Mouse (Mus musculus): ENCODE results near the gene Mpo.

- no peak for TF ChIP-seq CTCF (IDR thresholded peaks at IDR 0.05; ENCODE audit: control insufficient read depth, insufficient read depth, insufficient replicate concordance, low read depth, low read length)
- TF ChIP-seq POLR2A (IDR thresholded peaks at IDR 0.05; ENCODE audit: control insufficient read depth, low read depth, low read length), result no peak
Measured at GRCm38 (mm10) chr11:87761181-87761721, 32.1 kb upstream of the Mpo start.

Data from testis, adult 2 months (tissue).